Mouse (Mus musculus) brain, embryonic 14.5 days (tissue): Measurements from ENCODE around the gene Bax.

ENCODE experiments used
- CTCF ChIP-seq: fragments of 200-500 bp; IDR thresholded peaks from 2 replicates; pipeline ENCODE4 v1.5.1; 2012; ENCODE audit warnings: inconsistent platforms, mild to moderate bottlenecking, moderate library complexity, borderline replicate concordance; ENCODE audit not compliant: insufficient read depth, insufficient read length; ENCODE audit errors: extremely low read depth
- POLR2A ChIP-seq: fragments of 200-500 bp; IDR thresholded peaks from 2 replicates; pipeline ENCODE4 v1.6.1; 2012; ENCODE audit warnings: mild to moderate bottlenecking, inconsistent platforms, borderline replicate concordance; ENCODE audit not compliant: poor library complexity, insufficient read depth, insufficient read length, severe bottlenecking; ENCODE audit errors: extremely low read depth

- TF ChIP-seq POLR2A, result no peak
- TF ChIP-seq CTCF, result no peak
Measured at GRCm38 (mm10) chr7:45437046-45437445, 29.7 kb downstream of the Bax start.
